Mouse (Mus musculus) forebrain, embryonic 12.5 days (tissue): ENCODE measurements around the gene Cdca4. TPM values are rescaled to one million over a fixed set of nuclear protein-coding genes. Genes with fewer than 3 reads are reported as not detected.

Experiments used
- ATAC-seq: fragments of 200-750 bp; cut with Nextera tagmentation; 2 replicates; pipeline ENCODE4 v1.8.0; 2017; ENCODE audit warnings: moderate TSS enrichment; ENCODE audit not compliant: low FRiP score
- H3K27ac ChIP-seq: fragments of 300-500 bp; sonication (generic); 2 replicates; pipeline ENCODE4 v1.5.1; 2016; ENCODE audit warnings: mild to moderate bottlenecking
- H3K27me3 ChIP-seq: fragments of 300-500 bp; sonication (generic); 2 replicates; pipeline ENCODE4 v1.6.1; 2016; ENCODE audit warnings: mild to moderate bottlenecking
- H3K36me3 ChIP-seq: fragments of 300-500 bp; sonication (generic); replicated peaks from 2 replicates; pipeline ENCODE4 v1.6.1; 2016; ENCODE audit warnings: mild to moderate bottlenecking
- H3K4me1 ChIP-seq: fragments of 300-500 bp; sonication (generic); 2 replicates; pipeline ENCODE4 v1.6.1; 2016
- H3K4me2 ChIP-seq: fragments of 300-500 bp; sonication (generic); 2 replicates; pipeline ENCODE4 v1.6.1; 2016; ENCODE audit warnings: mild to moderate bottlenecking, moderate library complexity
- H3K4me3 ChIP-seq: fragments of 300-500 bp; sonication (generic); replicated peaks from 2 replicates; pipeline ENCODE4 v1.5.1; 2016; ENCODE audit warnings: mild to moderate bottlenecking
- H3K9ac ChIP-seq: fragments of 300-500 bp; sonication (generic); 2 replicates; pipeline ENCODE4 v1.6.1; 2016; ENCODE audit warnings: mild to moderate bottlenecking
- H3K9me3 ChIP-seq: fragments of 300-500 bp; sonication (generic); 2 replicates; pipeline ENCODE4 v1.6.1; 2016
- WGBS: fragments of 180-500 bp; shearing (Covaris S2); methylation state at CpG from one replicate; pipeline ENCODE4 v1.1.7; 2016; 5-methylcytosine and 5-hydroxymethylcytosine counted together
- polyA plus RNA-seq: library from polyadenylated mRNA; unstranded; fragments of >200 nt; fragmentation: Nextera tagmentation; extraction: Ambion mirVana; gene quantifications from 2 replicates; pipeline ENCODE4 v1.2.1, GENCODE M21; 2016

Gene Cdca4
- 144 and 149 TPM in 2 replicates for polyA plus RNA-seq

DNA sequence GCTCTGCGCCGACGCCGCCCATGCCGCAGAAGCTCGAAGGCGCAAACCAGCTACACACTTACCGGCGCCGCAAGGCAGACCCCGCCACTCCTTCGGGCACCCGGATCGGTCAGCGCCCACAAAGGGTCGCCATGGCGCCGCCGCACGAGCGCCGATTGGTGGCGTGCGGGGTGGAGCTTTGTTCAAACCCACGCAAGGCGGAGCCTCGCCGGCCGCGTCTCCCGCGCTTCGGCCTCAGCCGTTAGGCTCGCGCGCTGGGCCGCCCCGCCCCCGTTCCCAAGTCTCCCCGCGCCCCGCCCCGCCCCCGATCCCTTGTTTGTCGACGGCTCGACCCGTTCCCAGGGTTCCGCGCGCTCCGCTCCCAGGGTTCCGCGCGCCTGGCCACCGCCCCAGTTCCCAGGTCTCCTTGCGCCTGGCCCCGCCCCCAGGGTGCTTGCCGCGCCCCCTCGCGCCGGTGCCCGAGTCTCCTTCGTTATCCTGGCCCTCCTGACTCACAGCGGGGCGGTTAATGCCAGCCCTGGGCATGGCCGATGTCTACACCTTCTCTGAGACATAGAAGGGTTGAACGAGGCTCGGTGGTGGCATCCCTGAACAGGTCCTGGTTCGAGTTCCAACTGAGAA is at the start of gene Cdca4:
TSS of gene Cdca4 (minus strand) at position 180 of the 621 bp plus-strand sequence.
- peak within 1 kb of the TSS; percentile 99 for H3K9ac ChIP-seq
- peaks cover 49% of the 10 kb centered on the region for H3K4me1 ChIP-seq
- H3K9me3 ChIP-seq: no peaks in the 10 kb centered on the region
- H3K36me3 ChIP-seq: peaks cover 50% of the 10 kb centered on the region
- H3K27me3 ChIP-seq: no peaks in the 10 kb centered on the region
- H3K27ac ChIP-seq: peak within 1 kb of the TSS; percentile 96
- H3K4me3 ChIP-seq: peak within 1 kb of the TSS; percentile 95
- H3K4me2 ChIP-seq: peak within 1 kb of the TSS; percentile 88
- ATAC-seq: peak; percentile 97
- under 1% methylated on average over 64 of the region's 72 CpGs for WGBS

DNA sequence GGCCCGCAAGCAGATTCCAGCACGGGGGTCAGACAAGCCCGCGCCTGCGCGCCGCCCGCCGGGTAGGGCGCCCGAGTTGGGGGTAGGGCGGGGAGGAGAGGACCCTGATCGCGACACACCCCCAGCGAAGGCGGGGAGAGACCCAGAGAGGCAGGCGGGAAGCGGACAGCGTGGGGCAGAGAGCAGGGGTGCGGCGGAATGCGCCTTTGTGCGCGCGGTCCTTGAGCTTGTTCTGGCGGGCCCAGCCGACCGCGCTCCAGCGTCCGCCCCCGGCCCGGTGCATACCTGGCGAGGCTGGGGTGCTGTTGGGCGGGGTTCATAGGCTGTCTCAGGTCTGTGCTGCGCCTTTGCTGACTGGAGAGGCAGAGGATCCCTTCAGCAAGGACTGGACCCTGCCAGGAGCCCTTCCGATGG is 48.4 kb upstream of the Cdca4 start:
- peaks cover 22% of the 10 kb centered on the region for H3K4me1 ChIP-seq
- peaks cover 82% of the 10 kb centered on the region for H3K27me3 ChIP-seq
- H3K4me3 ChIP-seq: peak overlapping the region; percentile 37
- H3K36me3 ChIP-seq: no peaks in the 10 kb centered on the region
- 0 out of 2 replicates have a peak, but pooled peaks have one; percentile 18 for ATAC-seq
- peak overlapping the region; percentile 57 for H3K4me2 ChIP-seq
- WGBS: under 1% methylated on average over 32 of the region's 37 CpGs
- peak overlapping the region; percentile 45 for H3K9ac ChIP-seq
- H3K9me3 ChIP-seq: no peaks in the 10 kb centered on the region
- H3K27ac ChIP-seq: no peak overlapping the region

GRCm38 (mm10) chr12:112877073-112877576 is 47.9 kb upstream of the Cdca4 start:
- Histone ChIP-seq H3K9ac (peak overlapping the region; percentile 45; the same call in 1 of the 2 replicates), H3K36me3 (no peaks in the 10 kb centered on the region), H3K4me1 (peaks cover 22% of the 10 kb centered on the region), H3K27ac (no peak overlapping the region), H3K4me3 (peak overlapping the region; percentile 37), H3K4me2 (peak overlapping the region; percentile 57), H3K27me3 (peaks cover 87% of the 10 kb centered on the region), H3K9me3 (no peaks in the 10 kb centered on the region)
- no peak for ATAC-seq
- WGBS: 7% methylated on average over 17 of the region's 17 CpGs

GRCm38 (mm10) chr12:112876332-112877072 is 47.3 kb upstream of the Cdca4 start:
- H3K27ac ChIP-seq: no peak overlapping the region
- H3K4me1 ChIP-seq: peaks cover 22% of the 10 kb centered on the region
- peak overlapping the region; percentile 13; the same call in 1 of the 2 replicates for H3K4me3 ChIP-seq
- WGBS: 5% methylated on average over 28 of the region's 28 CpGs
- H3K27me3 ChIP-seq: peaks cover 93% of the 10 kb centered on the region
- ATAC-seq: no peak
- H3K4me2 ChIP-seq: peak overlapping the region; percentile 40
- no peaks in the 10 kb centered on the region for H3K9me3 ChIP-seq
- no peaks in the 10 kb centered on the region for H3K36me3 ChIP-seq
- no peak overlapping the region for H3K9ac ChIP-seq

DNA sequence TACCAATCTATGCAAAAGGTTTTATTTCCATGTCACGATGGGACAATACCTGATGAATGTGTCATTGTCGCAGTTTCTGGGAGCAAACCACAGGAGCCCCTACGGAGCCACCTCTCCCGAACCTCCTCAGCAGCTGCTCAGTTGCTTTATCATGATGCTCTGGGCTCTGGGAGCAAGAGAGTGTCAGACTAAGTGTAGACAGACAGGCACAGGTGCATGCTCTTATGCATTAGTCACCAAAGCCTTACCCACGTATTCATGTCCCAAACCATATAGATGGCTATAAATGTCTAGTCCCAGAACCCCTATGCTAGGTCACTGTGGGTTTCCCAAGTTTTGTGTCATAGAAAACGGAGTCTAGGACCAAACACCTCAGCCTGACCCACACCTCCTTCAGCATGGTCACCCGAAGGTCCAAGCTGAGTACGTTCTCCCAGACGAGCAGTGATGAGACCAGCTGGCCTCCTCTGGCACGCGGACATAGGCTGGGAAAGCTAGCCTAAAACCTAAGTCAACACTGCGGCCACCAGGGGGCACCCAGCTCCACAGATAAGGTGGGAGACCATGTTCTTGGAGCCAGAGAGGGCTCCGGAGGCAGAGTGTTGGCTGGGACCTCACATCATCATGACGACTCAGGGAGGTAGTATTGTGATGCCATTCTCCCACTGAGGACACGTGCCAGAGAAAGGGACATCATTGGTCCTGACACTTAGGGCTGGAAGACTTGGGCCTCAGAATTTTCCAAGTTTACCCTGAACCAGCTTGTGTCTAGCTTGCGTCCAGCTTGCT is 46.2 kb upstream of the Cdca4 start:
- ATAC-seq: peak; percentile 60
- Histone ChIP-seq H3K4me3 (no peak overlapping the region), H3K36me3 (no peaks in the 10 kb centered on the region), H3K27ac (no peak overlapping the region), H3K4me1 (peaks cover 22% of the 10 kb centered on the region), H3K4me2 (no peak overlapping the region), H3K9ac (no peak overlapping the region), H3K9me3 (no peaks in the 10 kb centered on the region), H3K27me3 (peaks cover 94% of the 10 kb centered on the region)
- WGBS: 23% methylated on average over 16 of the region's 16 CpGs

- Histone ChIP-seq H3K27ac (no peak overlapping the region), H3K4me3 (0 out of 2 replicates have a peak overlapping the region, but pooled peaks have one; percentile 2), H3K9me3 (no peaks in the 10 kb centered on the region), H3K4me2 (peak overlapping the region; percentile 29), H3K27me3 (peaks cover 86% of the 10 kb centered on the region), H3K4me1 (peaks cover 24% of the 10 kb centered on the region), H3K9ac (no peak overlapping the region), H3K36me3 (no peaks in the 10 kb centered on the region)
- WGBS: 15% methylated on average over 22 of the region's 22 CpGs
- ATAC-seq: no peak
Measured at GRCm38 (mm10) chr12:112874199-112874598, 45.0 kb upstream of the Cdca4 start.

DNA sequence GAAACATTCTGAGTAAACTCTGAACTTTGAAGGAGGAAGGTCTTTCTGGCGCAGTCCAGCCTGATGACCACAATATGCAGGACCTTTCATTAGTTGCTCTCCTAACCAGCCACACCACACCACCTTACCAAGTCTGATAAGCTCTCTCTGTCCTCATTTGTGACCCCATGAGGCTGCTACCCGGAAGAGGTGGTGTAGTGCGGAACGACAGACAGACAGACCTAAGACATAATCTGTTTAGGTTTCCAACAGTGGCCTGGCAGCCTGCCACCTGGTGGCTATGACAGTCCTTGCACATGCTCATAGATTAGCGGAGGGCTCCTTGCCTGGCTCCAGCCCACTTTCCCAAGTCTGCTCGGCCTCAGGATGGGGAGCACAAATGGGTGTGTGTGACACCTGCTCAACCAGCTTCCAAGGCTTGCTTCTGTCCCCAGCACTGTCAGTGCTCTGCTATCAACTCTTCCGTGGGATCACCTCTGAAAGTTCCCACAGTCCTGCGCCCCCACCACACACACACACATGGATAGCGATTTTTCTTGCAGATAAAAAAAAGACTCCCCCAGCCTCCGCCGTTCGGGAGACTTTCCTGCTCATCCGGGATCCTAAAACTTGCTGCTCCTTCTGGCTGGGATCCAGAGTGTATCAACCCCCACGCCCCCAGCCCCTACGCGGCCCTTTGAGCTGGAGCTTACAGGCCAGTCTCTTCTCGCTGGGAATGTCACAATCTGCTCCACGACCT is 44.4 kb upstream of the Cdca4 start:
- Histone ChIP-seq H3K4me2 (peak overlapping the region; percentile 29), H3K9ac (no peak overlapping the region), H3K36me3 (no peaks in the 10 kb centered on the region), H3K4me3 (0 out of 2 replicates have a peak overlapping the region, but pooled peaks have one; percentile 2), H3K4me1 (peaks cover 24% of the 10 kb centered on the region), H3K9me3 (no peaks in the 10 kb centered on the region), H3K27ac (no peak overlapping the region), H3K27me3 (peaks cover 86% of the 10 kb centered on the region)
- ATAC-seq: peak; percentile 36
- WGBS: 24% methylated on average over 18 of the region's 18 CpGs

DNA sequence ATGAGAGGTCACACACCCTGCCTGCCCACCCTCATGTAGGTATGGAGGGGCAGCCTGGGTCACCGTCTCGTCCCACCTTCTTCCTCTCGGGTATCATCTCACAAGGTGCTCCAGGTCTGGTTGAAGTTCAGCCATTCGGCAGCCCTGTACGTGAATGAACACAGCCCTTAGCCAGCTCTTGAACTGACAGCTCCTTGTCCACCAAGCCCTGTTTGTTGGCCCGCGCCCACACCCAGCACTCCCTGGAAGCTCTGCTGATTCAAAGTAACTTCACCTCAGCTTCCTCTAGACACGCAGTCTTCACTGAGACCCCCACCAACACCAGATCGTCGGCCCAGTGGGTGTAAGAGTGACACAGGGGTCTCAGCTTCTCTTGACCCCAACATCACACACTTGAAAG is 43.8 kb upstream of the Cdca4 start:
- no peak overlapping the region for H3K27ac ChIP-seq
- ATAC-seq: no peak
- H3K27me3 ChIP-seq: peaks cover 83% of the 10 kb centered on the region
- 90% methylated on average over 10 of the region's 10 CpGs for WGBS
- H3K9me3 ChIP-seq: no peaks in the 10 kb centered on the region
- no peak overlapping the region for H3K4me3 ChIP-seq
- H3K9ac ChIP-seq: no peak overlapping the region
- no peak overlapping the region for H3K4me2 ChIP-seq
- H3K4me1 ChIP-seq: peaks cover 23% of the 10 kb centered on the region
- H3K36me3 ChIP-seq: no peaks in the 10 kb centered on the region

DNA sequence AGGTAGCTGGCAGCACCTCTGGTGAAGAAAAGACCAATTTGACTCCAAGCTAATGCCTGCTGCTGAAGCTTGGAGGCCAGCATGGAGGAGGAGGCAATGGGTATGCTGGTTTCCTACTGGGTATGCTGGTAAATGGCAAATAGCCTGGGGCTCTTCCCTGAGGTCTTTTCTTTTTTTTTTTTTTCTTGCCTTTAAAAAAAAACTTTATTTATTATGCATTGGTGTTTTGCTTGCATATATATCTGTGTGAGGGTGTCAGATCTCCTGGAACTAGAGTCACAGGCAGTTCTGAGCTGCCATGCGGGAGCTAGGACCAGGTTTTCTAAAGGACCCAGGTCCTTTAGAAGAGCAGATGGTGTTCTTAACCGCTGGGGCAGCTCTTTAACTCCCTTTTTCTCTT is 42.0 kb upstream of the Cdca4 start:
- Histone ChIP-seq H3K4me2 (no peak overlapping the region), H3K9me3 (no peaks in the 10 kb centered on the region), H3K27me3 (peaks cover 66% of the 10 kb centered on the region), H3K4me1 (peaks cover 10% of the 10 kb centered on the region; the same call in 1 of the 2 replicates), H3K4me3 (no peak overlapping the region), H3K36me3 (no peaks in the 10 kb centered on the region), H3K9ac (no peak overlapping the region), H3K27ac (no peak overlapping the region)
- ATAC-seq: no peak
- 79% methylated on average over 2 of the region's 2 CpGs for WGBS

DNA sequence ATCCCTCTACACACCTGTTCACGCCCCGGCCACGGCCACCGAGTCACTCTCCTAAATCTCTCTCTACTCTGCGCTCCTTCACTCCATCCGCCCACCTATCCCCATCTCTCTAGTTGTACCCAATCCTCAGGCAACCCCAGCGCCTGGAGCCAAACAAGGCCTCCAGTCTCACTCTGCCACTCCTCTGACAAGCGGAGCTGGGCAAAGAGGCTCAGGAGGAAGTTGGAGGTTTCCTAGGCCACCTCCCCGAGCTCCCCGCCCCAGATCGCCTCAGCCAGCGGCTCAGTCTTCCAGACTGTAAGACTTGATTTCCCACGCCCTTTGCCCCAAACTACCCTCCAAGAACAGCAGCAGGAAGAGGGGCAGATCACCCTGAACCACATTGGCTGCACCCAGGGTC is 41.6 kb upstream of the Cdca4 start:
- no peak overlapping the region for H3K4me3 ChIP-seq
- no peaks in the 10 kb centered on the region for H3K9me3 ChIP-seq
- no peak overlapping the region for H3K27ac ChIP-seq
- ATAC-seq: no peak
- peaks cover 8% of the 10 kb centered on the region; the same call in 1 of the 2 replicates for H3K4me1 ChIP-seq
- H3K4me2 ChIP-seq: no peak overlapping the region
- peaks cover 61% of the 10 kb centered on the region for H3K27me3 ChIP-seq
- no peaks in the 10 kb centered on the region for H3K36me3 ChIP-seq
- H3K9ac ChIP-seq: no peak overlapping the region
- 54% methylated on average over 13 of the region's 13 CpGs for WGBS

DNA sequence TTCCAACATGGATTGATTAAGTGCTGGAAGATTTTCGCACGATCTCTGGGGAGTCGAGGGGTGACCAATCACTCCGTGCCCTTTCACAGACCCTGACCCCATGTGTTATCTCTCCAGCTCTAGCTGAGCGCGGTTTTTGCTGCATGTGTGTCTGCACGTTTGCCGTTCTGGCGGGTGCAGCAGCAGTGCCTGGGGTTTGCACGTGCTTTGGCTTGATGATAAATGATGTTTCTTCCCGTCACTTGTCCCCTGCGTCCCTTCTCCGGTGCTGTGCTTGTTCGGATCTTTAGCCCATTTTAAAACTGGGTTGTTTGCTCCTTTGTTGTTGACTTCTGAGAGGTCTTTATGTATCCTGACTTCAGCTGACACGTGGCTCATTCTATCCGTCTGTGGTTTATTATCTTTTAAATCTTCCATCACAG is 40.6 kb upstream of the Cdca4 start:
- no peak overlapping the region for H3K4me2 ChIP-seq
- no peak overlapping the region for H3K27ac ChIP-seq
- H3K9ac ChIP-seq: no peak overlapping the region
- H3K9me3 ChIP-seq: no peaks in the 10 kb centered on the region
- H3K27me3 ChIP-seq: peaks cover 51% of the 10 kb centered on the region
- ATAC-seq: no peak
- no peaks in the 10 kb centered on the region for H3K36me3 ChIP-seq
- WGBS: 46% methylated on average over 16 of the region's 16 CpGs
- peaks cover 8% of the 10 kb centered on the region; the same call in 1 of the 2 replicates for H3K4me1 ChIP-seq
- no peak overlapping the region for H3K4me3 ChIP-seq
